Mouse (Mus musculus) frontal cortex, adult 2 months (tissue): Measurements from ENCODE around the gene Pde3a. TPM values are rescaled to one million over a fixed set of nuclear protein-coding genes. Genes with fewer than 3 reads are reported as not detected.
"Not testable (repeated sequence)": the region's sequence is repeated elsewhere in the genome, so short reads cannot be mapped to it uniquely, and the experiment has no call there.

Source experiments
- DNase-seq, 2 experiments: peaks; one replicate each; pipeline ENCODE4 v3.0.0; 2022; ENCODE audit warnings: low spot score in 1 of 2; ENCODE audit errors: extremely low spot score in 1 of 2
- polyA plus RNA-seq: library from polyadenylated mRNA; depleted of rRNA; stranded (reverse); fragments of >200 nt; gene quantifications from 2 replicates; pipeline ENCODE4 v1.2.3, GENCODE M21; 2012

Pde3a gene
- polyA plus RNA-seq, 1 experiment, result 1.5 TPM

GRCm38 (mm10) chr6:141322961-141323360 is 73.9 kb downstream of the Pde3a start:
- DNase-seq, result no peak

- not testable (repeated sequence) for DNase-seq
Measured at GRCm38 (mm10) chr6:141327134-141327533, 78.1 kb downstream of the Pde3a start.

DNA sequence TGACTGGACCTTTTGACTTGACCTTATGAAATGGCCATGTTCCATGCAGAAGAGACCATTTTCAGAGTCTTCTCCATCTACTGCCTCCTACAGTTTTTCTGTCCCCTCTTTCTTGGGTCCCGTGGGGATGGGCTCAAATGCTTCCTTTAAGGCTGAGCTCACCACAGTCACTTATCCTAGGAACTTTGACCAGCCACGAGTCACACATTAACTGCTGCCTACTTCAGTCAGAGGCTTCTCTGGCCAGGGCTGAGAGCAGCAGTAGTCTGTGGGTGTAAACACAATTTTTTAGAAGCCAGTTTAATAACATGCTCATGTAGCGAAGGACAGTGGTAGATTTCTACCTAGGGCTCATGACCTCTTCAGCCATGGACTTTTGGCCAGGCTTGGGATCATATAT is 79.0 kb downstream of the Pde3a start:
- no peak for DNase-seq

GRCm38 (mm10) chr6:141331464-141331863 is 82.4 kb downstream of the Pde3a start:
- no peak for DNase-seq

DNA sequence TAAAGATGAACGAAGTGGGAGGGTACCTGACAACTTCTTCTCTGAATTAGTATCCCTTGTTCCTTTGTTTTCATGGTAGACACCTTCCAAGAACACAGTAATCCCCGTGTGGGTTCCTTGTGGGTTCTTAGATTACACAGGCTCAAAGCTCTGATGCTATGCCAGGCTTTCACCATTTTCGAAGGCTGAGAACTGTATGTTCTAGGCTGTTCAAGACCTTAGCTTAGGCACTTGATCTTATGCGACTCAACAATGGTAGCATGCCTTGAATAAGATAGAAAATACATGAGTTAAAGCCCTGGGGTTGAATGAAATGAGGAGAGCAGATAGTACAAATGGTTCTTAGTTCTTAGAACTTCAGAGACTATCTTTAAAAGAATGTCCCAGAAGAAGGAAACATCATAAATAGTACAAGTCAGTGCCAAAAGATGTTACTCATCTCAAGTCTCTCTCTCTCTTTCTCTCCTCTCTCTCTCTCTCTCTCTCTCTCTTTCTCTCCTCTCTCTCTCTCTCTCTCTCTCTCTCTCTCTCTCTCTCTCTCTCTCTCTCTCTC is 83.6 kb downstream of the Pde3a start:
- no peak for DNase-seq

GRCm38 (mm10) chr6:141333245-141333644 is 84.2 kb downstream of the Pde3a start:
- DNase-seq, result no peak

DNA sequence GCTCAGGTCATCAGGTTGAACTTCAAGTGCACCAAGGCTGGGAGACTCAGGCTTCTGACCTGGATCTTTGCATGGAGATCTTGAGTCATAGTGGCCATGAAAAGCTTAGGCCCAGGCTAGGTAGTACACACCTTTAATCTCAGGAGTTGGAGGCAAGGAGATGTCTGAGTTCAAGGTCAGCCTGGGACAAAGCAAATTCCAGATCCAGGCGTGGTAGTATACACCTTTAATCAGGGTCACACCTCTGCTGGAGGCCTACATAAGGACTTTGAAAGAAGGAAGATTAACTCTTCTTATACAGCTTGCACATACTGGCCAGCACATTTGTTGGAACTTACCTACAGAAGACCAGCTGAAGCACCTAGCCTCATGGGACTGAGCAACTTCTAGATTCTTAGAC is 86.8 kb downstream of the Pde3a start:
- no peak for DNase-seq

DNA sequence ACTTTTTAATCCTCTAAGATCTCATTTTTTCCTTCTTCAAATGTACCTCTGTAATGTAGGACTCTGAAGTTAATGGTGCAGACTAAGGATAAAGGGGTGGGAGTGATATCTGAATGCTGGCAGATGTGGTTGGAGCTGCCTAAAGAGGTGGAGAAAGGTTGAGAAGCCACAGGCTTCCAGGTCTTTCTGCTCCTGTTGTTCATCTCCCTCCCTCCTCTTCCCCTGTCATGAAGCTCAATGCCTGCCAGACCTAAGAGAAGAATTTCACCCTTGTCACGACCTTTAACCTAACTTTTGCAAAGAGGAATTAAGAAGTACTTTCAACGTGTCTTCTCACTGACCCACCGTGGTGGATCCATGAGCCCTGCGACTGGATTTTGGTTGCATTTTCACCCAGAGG is 87.4 kb downstream of the Pde3a start:
- no peak for DNase-seq

GRCm38 (mm10) chr6:141337673-141338072 is 88.6 kb downstream of the Pde3a start:
- DNase-seq, result peak in 1 of 2 experiments; percentile 17

GRCm38 (mm10) chr6:141341385-141341784 is 92.3 kb downstream of the Pde3a start:
- no peak for DNase-seq

GRCm38 (mm10) chr6:141347870-141348269 is 98.8 kb downstream of the Pde3a start:
- no peak for DNase-seq

GRCm38 (mm10) chr6:141348542-141348941 is 99.5 kb downstream of the Pde3a start:
- DNase-seq, result no peak

GRCm38 (mm10) chr6:141350261-141350660 is 101.2 kb downstream of the Pde3a start:
- no peak for DNase-seq

- no peak for DNase-seq
Measured at GRCm38 (mm10) chr6:141352277-141352676, 103.2 kb downstream of the Pde3a start.

DNA sequence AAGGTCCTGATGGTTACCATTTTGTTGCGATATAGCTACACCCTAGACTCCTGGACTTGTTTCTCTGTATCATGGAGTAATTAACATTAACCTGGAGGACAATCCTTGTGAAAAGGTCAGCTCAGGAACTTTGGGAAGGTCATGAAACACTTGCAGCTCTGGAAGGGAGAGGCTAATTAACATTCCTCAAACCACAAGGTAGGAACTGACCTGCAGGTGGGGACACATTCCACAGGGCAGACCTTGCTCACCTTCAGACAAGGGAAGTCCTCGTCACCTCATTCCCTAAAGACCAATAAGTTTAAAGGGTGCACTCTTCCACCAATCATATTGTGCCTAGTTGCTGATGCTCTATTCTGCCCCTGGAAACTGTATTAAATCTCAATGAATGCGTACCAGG is 114.6 kb downstream of the Pde3a start:
- no peak for DNase-seq

GRCm38 (mm10) chr6:141367037-141367436 is 118.0 kb downstream of the Pde3a start:
- DNase-seq, result no peak

GRCm38 (mm10) chr6:141372697-141373096 is 123.6 kb downstream of the Pde3a start:
- DNase-seq, result peak in 1 of 2 experiments; percentile 31

- no peak for DNase-seq
Measured at GRCm38 (mm10) chr6:141374469-141375057, 125.5 kb downstream of the Pde3a start.

GRCm38 (mm10) chr6:141375155-141375554 is 126.1 kb downstream of the Pde3a start:
- no peak for DNase-seq

GRCm38 (mm10) chr6:141380927-141381326 is 131.9 kb downstream of the Pde3a start:
- DNase-seq, result no peak

GRCm38 (mm10) chr6:141381473-141381872 is 132.4 kb downstream of the Pde3a start:
- DNase-seq, result no peak

DNA sequence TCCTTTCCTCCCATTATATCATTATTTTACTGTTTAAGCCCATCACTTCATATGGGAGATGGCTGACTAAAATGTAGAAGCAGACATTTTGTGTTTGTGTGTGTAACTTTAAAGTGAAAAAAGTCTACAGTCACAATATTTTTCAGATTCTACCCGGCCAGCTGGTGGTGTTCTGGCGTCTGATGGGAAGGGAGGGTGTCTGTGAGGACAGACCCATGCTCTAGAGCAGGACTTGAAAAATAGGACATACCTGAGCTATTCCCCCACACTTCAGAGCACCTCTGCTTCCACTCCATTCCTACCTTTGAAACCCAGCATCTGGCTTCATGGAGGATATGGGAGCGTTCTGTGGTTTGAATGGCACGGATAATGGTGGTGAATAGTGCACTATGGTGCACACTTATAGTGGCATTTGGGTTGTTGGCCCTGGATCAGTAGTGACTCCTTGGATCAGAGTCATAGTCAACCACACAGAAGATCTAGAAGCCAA is 132.9 kb downstream of the Pde3a start:
- no peak for DNase-seq

DNA sequence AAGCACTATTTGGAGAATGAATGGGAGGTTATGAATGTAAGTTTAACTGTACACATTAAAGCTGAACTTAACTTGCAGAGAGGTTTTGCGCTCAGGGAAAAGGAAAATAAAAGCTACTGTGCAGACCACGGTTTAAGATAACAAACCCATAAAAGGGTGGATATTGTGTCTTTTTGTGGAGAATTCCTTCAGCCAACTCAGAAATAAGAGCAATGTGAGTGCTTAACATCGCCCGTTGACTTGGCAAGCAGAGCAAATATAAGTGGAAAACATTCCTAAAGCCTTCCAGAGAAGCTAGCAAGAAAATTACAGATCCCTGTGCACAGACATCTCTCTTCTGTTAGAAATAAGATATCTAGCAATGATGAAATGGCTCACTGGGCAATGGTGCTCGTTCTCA is 139.0 kb downstream of the Pde3a start:
- no peak for DNase-seq
